Mouse (Mus musculus) embryonic facial prominence, embryonic 15.5 days (tissue): ENCODE results near the gene Rptn. TPM values are rescaled to one million over a fixed set of nuclear protein-coding genes. Genes with fewer than 3 reads are reported as not detected.
A peak's percentile ranks its signal among the peaks of the same experiment; 100 is the strongest.
"Not testable (repeated sequence)": the region's sequence is repeated elsewhere in the genome, so short reads cannot be mapped to it uniquely, and the experiment has no call there.

Experiments used
- ATAC-seq: fragments of 200-750 bp; cut with Nextera tagmentation; 2 replicates; pipeline ENCODE4 v1.8.0; 2017; ENCODE audit warnings: low read depth, moderate TSS enrichment; ENCODE audit not compliant: insufficient number of reproducible peaks, low FRiP score, low TSS enrichment
- H3K27ac ChIP-seq: fragments of 300-500 bp; sonication (generic); replicated peaks from 2 replicates; pipeline ENCODE4 v1.5.1; 2015; ENCODE audit warnings: mild to moderate bottlenecking, inconsistent platforms
- H3K27me3 ChIP-seq: fragments of 300-500 bp; sonication (generic); 2 replicates; pipeline ENCODE4 v1.6.1; 2015; ENCODE audit warnings: inconsistent platforms
- H3K36me3 ChIP-seq: fragments of 300-500 bp; sonication (generic); 2 replicates; pipeline ENCODE4 v1.6.1; 2015; ENCODE audit warnings: mild to moderate bottlenecking, inconsistent platforms
- H3K4me1 ChIP-seq: fragments of 300-500 bp; sonication (generic); 2 replicates; pipeline ENCODE4 v1.6.1; 2015; ENCODE audit warnings: inconsistent platforms
- H3K4me2 ChIP-seq: fragments of 300-500 bp; sonication (generic); replicated peaks from 2 replicates; pipeline ENCODE4 v1.6.1; 2015; ENCODE audit warnings: mild to moderate bottlenecking, inconsistent platforms
- H3K4me3 ChIP-seq: fragments of 300-500 bp; sonication (generic); replicated peaks from 2 replicates; pipeline ENCODE4 v1.5.1; 2015; ENCODE audit warnings: mild to moderate bottlenecking, inconsistent platforms
- H3K9ac ChIP-seq: fragments of 300-500 bp; sonication (generic); 2 replicates; pipeline ENCODE4 v1.6.1; 2015; ENCODE audit warnings: inconsistent platforms
- H3K9me3 ChIP-seq: fragments of 300-500 bp; sonication (generic); replicated peaks from 2 replicates; pipeline ENCODE4 v1.6.1; 2016; ENCODE audit warnings: inconsistent platforms
- WGBS: fragments of 180-500 bp; shearing (Covaris S2); methylation state at CpG from one replicate; pipeline ENCODE4 v1.1.7; 2015; 5-methylcytosine and 5-hydroxymethylcytosine counted together
- polyA plus RNA-seq: library from polyadenylated mRNA; unstranded; fragments of >200 nt; fragmentation: Nextera tagmentation; extraction: Ambion mirVana; gene quantifications from 2 replicates; pipeline ENCODE4 v1.2.1, GENCODE M21; 2015

Gene Rptn
- polyA plus RNA-seq, 1 experiment from 2014 or later = 22.8 TPM

- WGBS = 29% methylated on average over 5 of the region's 5 CpGs
- H3K9me3 ChIP-seq = no peaks in the 10 kb centered on the region
- H3K27me3 ChIP-seq = no peaks in the 10 kb centered on the region
- H3K4me1 ChIP-seq = no peaks in the 10 kb centered on the region
- no peak overlapping the region for H3K4me2 ChIP-seq
- no peak overlapping the region for H3K4me3 ChIP-seq
- no peak overlapping the region for H3K9ac ChIP-seq
- ATAC-seq = no peak
- no peak overlapping the region for H3K27ac ChIP-seq
- no peaks in the 10 kb centered on the region for H3K36me3 ChIP-seq
Observed at GRCm38 (mm10) chr3:93406992-93407391, 13.5 kb downstream of the Rptn start.

- ATAC-seq = no peak
- H3K27me3 ChIP-seq = no peaks in the 10 kb centered on the region
Observed at GRCm38 (mm10) chr3:93411905-93412304, 18.4 kb downstream of the Rptn start.

GRCm38 (mm10) chr3:93431673-93432072 is 38.2 kb downstream of the Rptn start:
- Histone ChIP-seq H3K4me2 (no peak overlapping the region), H3K36me3 (no peaks in the 10 kb centered on the region), H3K9me3 (no peaks in the 10 kb centered on the region), H3K9ac (no peak overlapping the region), H3K27ac (no peak overlapping the region), H3K4me3 (no peak overlapping the region), H3K27me3 (no peaks in the 10 kb centered on the region), H3K4me1 (no peaks in the 10 kb centered on the region)
- no peak for ATAC-seq
- WGBS = 33% methylated on average over 3 of the region's 3 CpGs

More at GRCm38 (mm10) chr3:93411905-93412304, 18.4 kb downstream of the Rptn start:
- H3K4me1 ChIP-seq = no peaks in the 10 kb centered on the region
- H3K4me2 ChIP-seq = no peak overlapping the region
- H3K27ac ChIP-seq = no peak overlapping the region
- 13% methylated on average over 2 of the region's 2 CpGs for WGBS
- H3K4me3 ChIP-seq = no peak overlapping the region
- H3K36me3 ChIP-seq = no peaks in the 10 kb centered on the region
- no peaks in the 10 kb centered on the region for H3K9me3 ChIP-seq
- no peak overlapping the region for H3K9ac ChIP-seq

- Histone ChIP-seq H3K9me3 (no peaks in the 10 kb centered on the region), H3K27me3 (peaks cover 36% of the 10 kb centered on the region), H3K36me3 (no peaks in the 10 kb centered on the region), H3K9ac (no peak within 1 kb of the TSS), H3K4me1 (peaks cover 31% of the 10 kb centered on the region), H3K4me2 (peak within 1 kb of the TSS; percentile 95; the same call in 1 of the 2 replicates), H3K27ac (no peak within 1 kb of the TSS), H3K4me3 (peak within 1 kb of the TSS; percentile 59)
- 90% methylated on average over 1 of the region's 1 CpGs for WGBS
- ATAC-seq = no peak
Observed at GRCm38 (mm10) chr3:93442030-93442429, 48.5 kb downstream of the Rptn start, which contains the start of gene Tchh. Tchh (plus strand) TSS chr3:93442330.

DNA sequence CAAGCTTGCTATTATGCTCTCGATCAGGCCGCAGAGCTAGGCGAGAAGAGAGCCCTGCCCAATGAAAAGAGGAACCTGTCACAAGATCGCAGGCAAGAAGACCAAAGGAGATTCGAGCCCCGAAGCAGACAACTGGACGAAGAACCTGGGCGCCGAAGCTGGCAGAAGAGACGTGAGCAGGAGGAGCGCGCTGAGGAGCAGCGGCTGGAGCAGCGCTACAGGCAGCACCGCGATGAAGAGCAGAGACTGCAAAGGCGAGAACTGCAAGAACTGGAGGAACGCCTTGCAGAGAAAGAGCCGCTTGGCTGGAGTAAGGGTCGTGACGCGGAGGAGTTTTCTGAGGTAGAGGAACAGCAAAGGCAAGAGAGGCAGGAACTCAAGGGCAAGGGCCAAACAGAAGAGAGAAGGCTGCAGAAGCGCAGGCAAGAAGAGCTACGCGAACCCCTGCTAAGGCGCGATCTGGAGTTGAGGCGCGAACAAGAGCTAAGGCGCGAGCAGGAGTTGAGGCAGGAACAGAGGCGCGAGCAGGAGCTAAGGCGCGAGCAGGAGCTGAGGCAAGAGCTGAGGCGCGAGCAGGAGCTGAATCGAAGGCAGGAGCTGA is 50.1 kb downstream of the Rptn start:
- Histone ChIP-seq H3K4me2 (peak overlapping the region; percentile 95), H3K4me3 (peak overlapping the region; percentile 59), H3K9ac (0 out of 2 replicates have a peak overlapping the region, but pooled peaks have one; percentile 9), H3K27ac (peak overlapping the region; percentile 73; the same call in 1 of the 2 replicates), H3K9me3 (no peaks in the 10 kb centered on the region), H3K36me3 (no peaks in the 10 kb centered on the region), H3K4me1 (peaks cover 40% of the 10 kb centered on the region), H3K27me3 (peaks cover 40% of the 10 kb centered on the region)
- ATAC-seq = no peak
- under 1% methylated on average over 38 of the region's 38 CpGs for WGBS

DNA sequence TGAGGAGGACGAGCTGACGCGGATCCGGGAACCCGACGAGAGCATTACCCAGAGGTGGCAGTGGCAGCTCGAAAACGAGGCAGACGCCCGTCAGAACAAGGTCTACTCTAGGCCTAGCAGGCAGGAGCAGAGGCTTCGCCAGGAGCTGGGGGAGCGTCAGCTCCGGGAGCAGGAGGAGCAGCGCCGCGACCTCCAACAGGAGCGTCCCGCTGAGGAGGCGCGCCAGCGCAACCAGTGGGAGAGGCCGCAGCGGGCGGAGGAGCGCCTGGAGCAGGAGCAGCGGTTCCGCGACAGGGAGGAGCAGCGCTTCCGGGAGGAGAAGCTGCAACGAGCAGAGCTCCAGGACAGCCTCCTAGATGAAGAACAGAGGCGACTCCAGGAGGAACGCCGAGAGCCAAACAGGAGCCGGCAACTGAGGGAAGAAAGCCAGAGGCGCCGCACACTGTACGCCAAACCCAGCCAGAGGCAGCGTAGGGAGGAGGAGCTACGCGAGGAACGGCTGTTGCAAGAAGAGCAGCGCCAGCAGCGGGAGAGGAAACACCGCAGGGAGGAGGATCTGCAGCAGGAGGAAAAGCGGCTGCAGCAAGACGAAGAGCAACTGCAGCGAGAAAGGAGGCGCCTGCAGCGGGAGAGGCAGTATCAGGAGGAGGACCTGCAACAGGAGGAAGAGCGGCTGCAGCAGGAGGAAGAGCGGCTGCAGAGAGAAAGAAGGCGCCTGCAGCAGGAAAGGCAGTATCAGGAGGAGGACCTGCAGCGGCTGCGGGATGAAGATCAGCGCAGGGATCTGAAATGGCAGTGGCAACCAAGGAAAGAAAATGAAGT is 51.1 kb downstream of the Rptn start:
- Histone ChIP-seq H3K4me2 (peak overlapping the region; percentile 95), H3K36me3 (no peaks in the 10 kb centered on the region), H3K27me3 (peaks cover 37% of the 10 kb centered on the region), H3K4me1 (peaks cover 40% of the 10 kb centered on the region), H3K9me3 (no peaks in the 10 kb centered on the region), H3K4me3 (peak overlapping the region; percentile 59), H3K9ac (0 out of 2 replicates have a peak overlapping the region, but pooled peaks have one; percentile 18), H3K27ac (peak overlapping the region; percentile 73)
- ATAC-seq = peak; percentile 85
- under 1% methylated on average over 56 of the region's 56 CpGs for WGBS

- Histone ChIP-seq H3K4me2 (peak overlapping the region; percentile 95), H3K9me3 (no peaks in the 10 kb centered on the region), H3K4me3 (peak overlapping the region; percentile 59), H3K36me3 (no peaks in the 10 kb centered on the region), H3K27ac (peak overlapping the region; percentile 73; the same call in 1 of the 2 replicates), H3K9ac (0 out of 2 replicates have a peak overlapping the region, but pooled peaks have one; percentile 18), H3K4me1 (peaks cover 40% of the 10 kb centered on the region), H3K27me3 (peaks cover 37% of the 10 kb centered on the region)
- ATAC-seq = no peak
- WGBS = under 1% methylated on average over 36 of the region's 36 CpGs
Observed at GRCm38 (mm10) chr3:93445165-93445705, 51.7 kb downstream of the Rptn start.

GRCm38 (mm10) chr3:93446128-93446755 is 52.7 kb downstream of the Rptn start:
- Histone ChIP-seq H3K4me1 (peaks cover 40% of the 10 kb centered on the region), H3K36me3 (no peaks in the 10 kb centered on the region), H3K4me2 (peak overlapping the region; percentile 95), H3K9me3 (no peaks in the 10 kb centered on the region), H3K9ac (peak overlapping the region; percentile 21), H3K27ac (no peak overlapping the region), H3K27me3 (peaks cover 29% of the 10 kb centered on the region), H3K4me3 (peak overlapping the region; percentile 59)
- no peak for ATAC-seq
- 1% methylated on average over 54 of the region's 54 CpGs for WGBS

DNA sequence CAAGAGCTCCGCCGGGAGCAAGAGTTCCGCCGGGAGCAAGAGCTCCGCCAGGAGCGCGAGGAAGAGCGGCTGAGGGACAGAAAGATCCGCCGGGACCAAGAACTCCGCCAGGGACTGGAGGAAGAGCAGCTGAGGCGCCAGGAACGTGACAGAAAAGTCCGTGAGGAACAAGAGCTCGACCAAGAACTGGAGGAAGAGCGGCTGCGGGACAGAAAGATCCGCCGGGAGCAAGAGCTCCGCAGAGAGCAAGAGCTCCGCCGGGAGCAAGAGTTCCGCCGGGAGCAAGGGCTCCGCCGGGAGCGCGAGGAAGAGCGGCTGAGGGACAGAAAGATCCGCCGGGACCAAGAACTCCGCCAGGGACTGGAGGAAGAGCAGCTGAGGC is 53.2 kb downstream of the Rptn start:
- not testable (repeated sequence) for H3K9me3 ChIP-seq
- peaks cover 40% of the 10 kb centered on the region for H3K4me1 ChIP-seq

GRCm38 (mm10) chr3:93447138-93447841 is 53.8 kb downstream of the Rptn start:
- Histone ChIP-seq H3K36me3 (no peaks in the 10 kb centered on the region), H3K9me3 (no peaks in the 10 kb centered on the region), H3K9ac (peak overlapping the region; percentile 21), H3K27ac (peak overlapping the region; percentile 69), H3K4me3 (peak overlapping the region; percentile 59), H3K4me2 (peak overlapping the region; percentile 95), H3K4me1 (peaks cover 40% of the 10 kb centered on the region), H3K27me3 (peaks cover 29% of the 10 kb centered on the region)
- under 1% methylated on average over 59 of the region's 59 CpGs for WGBS
- 0 out of 2 replicates have a peak, but pooled peaks have one; percentile 41 for ATAC-seq

More for the DNA sequence above, 53.2 kb downstream of the Rptn start:
- Histone ChIP-seq H3K27ac (peak overlapping the region; percentile 69), H3K27me3 (peaks cover 31% of the 10 kb centered on the region), H3K9ac (peak overlapping the region; percentile 21; the same call in 1 of the 2 replicates), H3K4me2 (peak overlapping the region; percentile 95), H3K4me3 (peak overlapping the region; percentile 59)
- ATAC-seq, H3K36me3 ChIP-seq: not testable (repeated sequence)
- under 1% methylated on average over 32 of the region's 32 CpGs for WGBS
